Mouse (Mus musculus) liver, adult 2 months (tissue): ENCODE results near the gene Nectin2. TPM values are rescaled to one million over a fixed set of nuclear protein-coding genes. Genes with fewer than 3 reads are reported as not detected.

Source experiments
- DNase-seq: peaks from one replicate; pipeline ENCODE4 v3.0.0-alpha.2; 2011; ENCODE audit warnings: low read depth, low spot score; ENCODE audit errors: extremely low read depth
- H3K27ac ChIP-seq: fragments of 200-500 bp; replicated peaks from 2 replicates; pipeline ENCODE4 v1.5.1; 2012; ENCODE audit warnings: low read depth, mild to moderate bottlenecking, control low read depth, inconsistent platforms, low read length; ENCODE audit not compliant: insufficient read depth
- H3K27me3 ChIP-seq: fragments of 200-500 bp; 2 replicates; pipeline ENCODE4 v1.6.1; 2012; ENCODE audit warnings: mild to moderate bottlenecking, moderate library complexity, low read length, inconsistent platforms; ENCODE audit not compliant: control insufficient read depth, insufficient read depth
- H3K36me3 ChIP-seq: fragments of 200-500 bp; 2 replicates; pipeline ENCODE4 v1.6.1; 2012; ENCODE audit warnings: low read length, inconsistent platforms; ENCODE audit not compliant: control insufficient read depth, insufficient read depth
- H3K4me1 ChIP-seq: fragments of 200-500 bp; 2 replicates; pipeline ENCODE4 v1.6.1; 2011; ENCODE audit warnings: low read length; ENCODE audit not compliant: control insufficient read depth, insufficient read depth
- H3K4me3 ChIP-seq: fragments of 200-500 bp; 2 replicates; pipeline ENCODE4 v1.5.1; 2011; ENCODE audit warnings: low read depth, mild to moderate bottlenecking, control low read depth, low read length, moderate library complexity; ENCODE audit not compliant: insufficient read depth
- H3K79me2 ChIP-seq: fragments of 200-500 bp; 2 replicates; pipeline ENCODE4 v1.6.1; 2012; ENCODE audit warnings: inconsistent platforms, mild to moderate bottlenecking, low read length, moderate library complexity; ENCODE audit not compliant: control insufficient read depth, insufficient read depth
- H3K9ac ChIP-seq: fragments of 200-500 bp; 2 replicates; pipeline ENCODE4 v1.6.1; 2012; ENCODE audit warnings: low read depth, mild to moderate bottlenecking, control low read depth, inconsistent platforms, low read length
- CTCF ChIP-seq: fragments of 200-500 bp; IDR thresholded peaks from 2 replicates; pipeline ENCODE4 v1.5.1; 2011; ENCODE audit warnings: low read depth, low read length, control low read depth
- POLR2A ChIP-seq: fragments of 200-500 bp; IDR thresholded peaks from 2 replicates; pipeline ENCODE4 v1.6.1; 2011; ENCODE audit warnings: low read length, control low read depth; ENCODE audit not compliant: insufficient read depth; ENCODE audit errors: extremely low read depth
- WGBS: fragments of 180-500 bp; shearing (Covaris S2); methylation state at CpG from one replicate; pipeline ENCODE4 v1.1.7; 2018; 5-methylcytosine and 5-hydroxymethylcytosine counted together
- polyA plus RNA-seq: library from polyadenylated mRNA; depleted of rRNA; stranded (reverse); fragments of >200 nt; gene quantifications from 2 replicates; pipeline ENCODE4 v1.2.3, GENCODE M21; 2012
- total RNA-seq: library from RNA; depleted of rRNA; stranded (reverse); fragments of >200 nt; gene quantifications from 2 replicates; pipeline ENCODE4 v1.2.3, GENCODE M21; 2014

Nectin2 gene
- total and polyA plus RNA-seq, 2 experiments, result 17.8 to 68.7 TPM

- H3K27me3 ChIP-seq, result no peaks in the 10 kb centered on the region
- H3K79me2 ChIP-seq, result peaks cover 16% of the 10 kb centered on the region
- H3K27ac ChIP-seq, result peak within 1 kb of the TSS; percentile 80
- peak; percentile 95 for DNase-seq
- peaks cover 20% of the 10 kb centered on the region for H3K36me3 ChIP-seq
- peak within 1 kb of the TSS; percentile 89 for H3K9ac ChIP-seq
- TF ChIP-seq POLR2A (peak; percentile 95), CTCF (0 out of 2 replicates have a peak, but pooled peaks have one; percentile 18)
- peaks cover 33% of the 10 kb centered on the region for H3K4me1 ChIP-seq
- peak within 1 kb of the TSS; percentile 90 for H3K4me3 ChIP-seq
- WGBS, result 3% methylated on average over 20 of the region's 20 CpGs
Measured at GRCm38 (mm10) chr7:19698907-19699826, 51.1 kb downstream of the Nectin2 start, which contains the start of gene Apoe. TSS of gene Apoe (minus strand) at chr7:19699188.

- Histone ChIP-seq H3K27me3 (no peaks in the 10 kb centered on the region), H3K27ac (peak overlapping the region; percentile 80)
- peak; percentile 75 for DNase-seq
Measured at GRCm38 (mm10) chr7:19697949-19698906, 52.1 kb downstream of the Nectin2 start.

GRCm38 (mm10) chr7:19696336-19696873 is 53.9 kb downstream of the Nectin2 start:
- peak; percentile 57 for DNase-seq
- no peaks in the 10 kb centered on the region for H3K27me3 ChIP-seq
- H3K27ac ChIP-seq, result peak overlapping the region; percentile 80
- WGBS, result 28% methylated on average over 34 of the region's 34 CpGs
- H3K4me1 ChIP-seq, result peaks cover 23% of the 10 kb centered on the region
- peak overlapping the region; percentile 89 for H3K9ac ChIP-seq
- peak overlapping the region; percentile 90 for H3K4me3 ChIP-seq
- peaks cover 16% of the 10 kb centered on the region for H3K79me2 ChIP-seq
- TF ChIP-seq POLR2A (no peak), CTCF (no peak; the same call in 1 of the 2 replicates)
- peaks cover 20% of the 10 kb centered on the region for H3K36me3 ChIP-seq

More at GRCm38 (mm10) chr7:19697949-19698906, 52.1 kb downstream of the Nectin2 start:
- TF ChIP-seq CTCF (peak; percentile 64), POLR2A (peak; percentile 44; the same call in 1 of the 2 replicates)
- Histone ChIP-seq H3K79me2 (peaks cover 16% of the 10 kb centered on the region), H3K9ac (peak overlapping the region; percentile 89), H3K36me3 (peaks cover 20% of the 10 kb centered on the region), H3K4me3 (peak overlapping the region; percentile 90), H3K4me1 (peaks cover 38% of the 10 kb centered on the region)
- WGBS, result 1% methylated on average over 28 of the region's 28 CpGs

- 27% methylated on average over 6 of the region's 6 CpGs for WGBS
- DNase-seq, result no peak
- peak; percentile 25 for TF ChIP-seq CTCF
- TF ChIP-seq POLR2A, result 0 out of 2 replicates have a peak, but pooled peaks have one; percentile 13
- Histone ChIP-seq H3K27ac (peak overlapping the region; percentile 80), H3K27me3 (no peaks in the 10 kb centered on the region), H3K4me1 (peaks cover 24% of the 10 kb centered on the region), H3K79me2 (peaks cover 16% of the 10 kb centered on the region), H3K9ac (peak overlapping the region; percentile 89), H3K36me3 (peaks cover 20% of the 10 kb centered on the region), H3K4me3 (peak overlapping the region; percentile 90)
Measured at GRCm38 (mm10) chr7:19695881-19696280, 54.4 kb downstream of the Nectin2 start.

- Histone ChIP-seq H3K36me3 (peaks cover 20% of the 10 kb centered on the region), H3K9ac (peak overlapping the region; percentile 43), H3K4me3 (no peak overlapping the region), H3K27me3 (no peaks in the 10 kb centered on the region), H3K4me1 (peaks cover 23% of the 10 kb centered on the region), H3K79me2 (peaks cover 16% of the 10 kb centered on the region), H3K27ac (peak overlapping the region; percentile 80)
- TF ChIP-seq CTCF (no peak), POLR2A (no peak)
- peak; percentile 72 for DNase-seq
- 2% methylated on average over 8 of the region's 8 CpGs for WGBS
Measured at GRCm38 (mm10) chr7:19695213-19695594, 55.1 kb downstream of the Nectin2 start.
